Mouse (Mus musculus): ENCODE measurements around the gene Fbxo31.

DNA sequence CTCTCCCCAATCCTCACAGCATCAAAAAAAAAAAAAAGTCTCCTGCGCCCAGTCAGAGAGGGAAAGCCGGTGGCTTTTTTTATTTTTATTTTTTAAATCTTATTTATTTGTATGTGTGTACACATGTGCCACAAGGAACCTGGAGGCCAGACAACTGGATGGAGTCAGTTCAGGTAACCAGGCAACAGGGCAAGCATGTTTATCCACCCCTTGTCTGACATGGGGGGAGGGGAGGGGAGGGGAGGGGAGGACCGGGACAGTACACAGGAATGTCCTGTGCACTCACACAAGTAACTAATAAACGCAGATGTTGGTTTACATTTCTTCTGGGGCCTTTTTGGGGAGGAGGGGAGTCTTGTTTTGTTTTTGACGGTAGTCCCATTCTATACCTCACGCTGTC is 14.9 kb downstream of the Fbxo31 start:
- no peak for TF ChIP-seq CTCF (IDR thresholded peaks at IDR 0.05; ENCODE audit: borderline replicate concordance, extremely low read depth, insufficient read depth, insufficient read length)
- TF ChIP-seq POLR2A (IDR thresholded peaks at IDR 0.05; ENCODE audit: borderline replicate concordance, extremely low read depth, insufficient read depth, insufficient read length, poor library complexity, severe bottlenecking), result no peak

Data from brain, embryonic 14.5 days (tissue).